Mouse (Mus musculus) kidney, adult 2 months (tissue): ENCODE measurements at regions not wholly inside any gene's neighbourhood (a gene's known extent, or its start where the extent isn't known, plus 50 kb on each side); places are given as distances from the start of the nearest gene placed in this dataset.

Source experiments
- DNase-seq: peaks from one replicate; pipeline ENCODE4 v3.0.0; 2021
- H3K27ac ChIP-seq: fragments of 200-500 bp; 2 replicates; pipeline ENCODE4 v1.5.1; 2012; ENCODE audit warnings: low read depth, low read length, control low read depth, inconsistent platforms; ENCODE audit not compliant: insufficient read depth
- H3K27me3 ChIP-seq: fragments of 200-500 bp; replicated peaks from 2 replicates; pipeline ENCODE4 v1.6.1; 2012; ENCODE audit warnings: mild to moderate bottlenecking, moderate library complexity, low read length, inconsistent platforms; ENCODE audit not compliant: control insufficient read depth, insufficient read depth
- H3K36me3 ChIP-seq: fragments of 200-500 bp; 2 replicates; pipeline ENCODE4 v1.6.1; 2012; ENCODE audit warnings: mild to moderate bottlenecking, moderate library complexity, low read length, inconsistent platforms; ENCODE audit not compliant: control insufficient read depth, insufficient read depth
- H3K4me1 ChIP-seq: fragments of 200-500 bp; 2 replicates; pipeline ENCODE4 v1.6.1; 2011; ENCODE audit warnings: low read length; ENCODE audit not compliant: control insufficient read depth, insufficient read depth
- H3K4me3 ChIP-seq: fragments of 200-500 bp; 2 replicates; pipeline ENCODE4 v1.5.1; 2011; ENCODE audit warnings: mild to moderate bottlenecking, low read depth, low read length, control low read depth; ENCODE audit not compliant: insufficient read depth
- CTCF ChIP-seq: fragments of 200-500 bp; conservative IDR thresholded peaks from 2 replicates; pipeline ENCODE4 v1.5.1; 2011; ENCODE audit warnings: low read depth, mild to moderate bottlenecking, control low read depth, low read length, moderate library complexity, mixed read lengths; ENCODE audit not compliant: insufficient read depth, insufficient read length
- POLR2A ChIP-seq: fragments of 200-500 bp; IDR thresholded peaks from one replicate; pipeline ENCODE4 v1.6.1; 2011; ENCODE audit warnings: low read depth, low read length, control low read depth
- WGBS: fragments of 180-500 bp; shearing (Covaris S2); methylation state at CpG from one replicate; pipeline ENCODE4 v1.1.7; 2018; 5-methylcytosine and 5-hydroxymethylcytosine counted together

DNA sequence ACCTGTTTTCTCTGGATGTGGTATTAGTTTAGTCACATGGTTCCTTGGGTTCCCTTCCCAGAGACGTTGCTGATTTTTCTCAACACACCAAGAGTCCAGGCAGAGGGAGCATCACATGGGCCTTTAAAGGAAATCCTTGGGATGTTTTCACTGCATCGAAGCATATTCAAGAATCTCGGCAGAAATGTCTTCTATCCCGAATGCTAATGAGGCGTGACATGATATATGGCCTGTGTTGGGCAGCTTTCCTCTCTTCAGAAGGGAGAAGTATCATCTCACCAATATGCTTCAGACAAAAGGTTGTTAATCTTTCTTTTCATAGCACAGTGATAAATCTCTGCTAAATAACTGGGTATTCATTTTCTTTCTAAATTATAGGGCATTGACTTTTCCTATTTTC, 122.4 kb downstream of the Slc35b3 start:
- Histone ChIP-seq H3K36me3 (no peaks in the 10 kb centered on the region), H3K4me3 (no peak overlapping the region), H3K27ac (no peak overlapping the region), H3K27me3 (no peaks in the 10 kb centered on the region), H3K4me1 (no peaks in the 10 kb centered on the region)
- no peak for DNase-seq
- 26% methylated on average over 5 of the region's 5 CpGs for WGBS
- TF ChIP-seq POLR2A, result no peak
- TF ChIP-seq CTCF, result no peak

DNA sequence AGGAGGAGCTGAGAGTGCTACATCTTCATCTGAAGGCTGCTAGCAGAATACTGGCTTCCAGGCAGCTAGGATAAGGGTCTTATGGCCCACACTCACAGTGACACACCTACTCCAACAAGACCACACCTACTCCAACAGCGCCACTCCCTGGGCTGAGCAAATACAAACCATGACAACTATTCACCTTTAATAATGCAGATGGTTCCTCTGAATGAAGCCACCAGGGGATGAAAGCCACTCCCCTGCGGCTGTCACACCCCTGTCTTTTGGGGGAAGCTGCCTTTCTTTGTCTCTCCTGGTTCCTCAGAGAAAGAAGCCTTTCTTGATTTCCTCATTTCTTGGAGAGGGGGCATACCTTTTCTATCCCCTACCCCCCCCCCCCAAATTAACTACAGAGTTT, 135.0 kb downstream of the Slc35b3 start:
- DNase-seq, result no peak
- WGBS, result 31% methylated on average over 2 of the region's 2 CpGs
- Histone ChIP-seq H3K4me1 (no peaks in the 10 kb centered on the region), H3K27ac (no peak overlapping the region), H3K36me3 (no peaks in the 10 kb centered on the region), H3K4me3 (no peak overlapping the region), H3K27me3 (no peaks in the 10 kb centered on the region)
- no peak for TF ChIP-seq CTCF
- TF ChIP-seq POLR2A, result no peak

DNA sequence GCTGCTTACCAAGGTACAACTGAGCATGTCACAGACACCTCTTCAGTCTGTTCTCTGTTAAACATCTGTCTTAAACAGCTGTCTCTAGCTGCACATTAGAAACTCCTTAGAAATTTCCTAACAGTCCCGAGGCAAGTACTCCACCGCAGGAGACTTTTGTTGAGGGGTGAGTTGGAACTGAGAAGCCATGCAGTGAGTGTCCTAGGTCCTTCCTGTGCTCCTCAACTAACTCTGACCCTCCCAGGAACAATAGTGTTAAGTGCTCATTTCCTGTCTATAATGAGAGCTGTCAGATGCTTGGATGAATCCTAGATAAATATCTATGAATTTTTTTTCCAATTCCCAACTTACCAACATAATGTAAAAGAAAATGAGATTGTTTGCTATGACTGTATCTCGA, 141.1 kb downstream of the Slc35b3 start:
- Histone ChIP-seq H3K27ac (no peak overlapping the region), H3K36me3 (no peaks in the 10 kb centered on the region), H3K27me3 (no peaks in the 10 kb centered on the region), H3K4me1 (no peaks in the 10 kb centered on the region), H3K4me3 (no peak overlapping the region)
- DNase-seq, result no peak
- 62% methylated on average over 3 of the region's 3 CpGs for WGBS
- TF ChIP-seq CTCF (no peak), POLR2A (no peak)

DNA sequence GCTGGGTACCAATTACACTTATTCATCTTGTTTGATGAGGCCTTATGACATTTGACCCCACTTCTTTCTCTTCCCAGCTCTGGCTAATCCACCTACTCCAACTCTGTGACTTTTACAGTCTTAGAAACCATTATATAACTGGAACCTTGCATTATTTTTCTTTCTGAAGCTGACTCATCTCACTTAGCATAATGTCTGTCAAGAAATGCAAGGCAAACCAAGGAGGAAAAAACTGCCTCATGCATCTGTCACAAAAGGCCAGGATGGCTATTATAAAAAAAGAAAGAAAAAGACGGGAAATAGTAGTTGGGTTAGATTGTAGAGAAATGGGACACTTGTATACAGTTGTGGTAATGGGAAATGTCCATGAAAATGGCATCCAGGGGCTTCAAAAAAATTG, 141.9 kb downstream of the Slc35b3 start:
- Histone ChIP-seq H3K27me3 (no peaks in the 10 kb centered on the region), H3K4me3 (no peak overlapping the region), H3K36me3 (no peaks in the 10 kb centered on the region), H3K4me1 (no peaks in the 10 kb centered on the region), H3K27ac (no peak overlapping the region)
- no peak for DNase-seq
- TF ChIP-seq CTCF, result no peak
- no peak for TF ChIP-seq POLR2A
- 94% methylated on average over 1 of the region's 1 CpGs for WGBS

- Histone ChIP-seq H3K27ac (no peak overlapping the region), H3K4me3 (no peak overlapping the region), H3K27me3 (no peaks in the 10 kb centered on the region), H3K4me1 (no peaks in the 10 kb centered on the region), H3K36me3 (no peaks in the 10 kb centered on the region)
- no peak for TF ChIP-seq POLR2A
- TF ChIP-seq CTCF, result no peak
- no peak for DNase-seq
- 84% methylated on average over 9 of the region's 9 CpGs for WGBS
Observed at GRCm38 (mm10) chr13:38816296-38816695, 144.4 kb downstream of the Slc35b3 start.

DNA sequence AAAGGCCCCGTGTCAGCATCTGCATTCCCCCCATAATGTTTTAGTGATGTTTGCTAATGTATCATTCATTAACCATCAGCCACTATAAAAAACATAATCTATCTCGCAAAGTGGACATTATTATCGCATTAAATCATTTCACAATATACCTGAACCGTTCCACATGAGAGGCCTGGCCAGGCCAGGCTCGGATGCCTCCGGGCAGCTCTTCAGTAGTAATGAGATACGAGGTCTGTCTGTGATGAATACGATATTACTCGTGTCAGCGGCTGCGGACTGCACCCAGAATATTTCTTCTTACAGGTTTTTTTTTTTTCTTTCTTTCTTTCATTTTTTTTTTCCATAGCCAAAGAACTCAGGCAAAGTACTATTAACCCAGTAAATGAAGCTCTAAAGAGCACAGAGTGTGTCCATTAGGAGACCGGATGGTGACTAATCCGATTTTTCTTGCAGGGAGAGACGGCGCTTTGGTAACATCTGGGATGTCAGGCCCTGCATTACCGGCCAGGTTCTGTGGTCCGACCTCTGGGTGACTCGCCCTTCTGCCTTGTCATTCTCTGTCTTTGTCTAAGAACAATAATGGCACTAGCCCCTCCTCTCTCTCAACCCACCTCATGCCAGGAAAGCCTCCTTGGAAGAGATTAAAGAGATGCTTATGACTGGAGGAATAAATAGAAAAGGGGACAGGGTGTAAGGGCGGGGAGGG, 145.5 kb downstream of the Slc35b3 start:
- H3K27me3 ChIP-seq, result no peaks in the 10 kb centered on the region
- no peak overlapping the region for H3K4me3 ChIP-seq
- H3K27ac ChIP-seq, result no peak overlapping the region
- DNase-seq, result no peak
- H3K36me3 ChIP-seq, result no peaks in the 10 kb centered on the region
- 76% methylated on average over 19 of the region's 19 CpGs for WGBS
- no peaks in the 10 kb centered on the region for H3K4me1 ChIP-seq
- TF ChIP-seq CTCF (no peak), POLR2A (no peak)

DNA sequence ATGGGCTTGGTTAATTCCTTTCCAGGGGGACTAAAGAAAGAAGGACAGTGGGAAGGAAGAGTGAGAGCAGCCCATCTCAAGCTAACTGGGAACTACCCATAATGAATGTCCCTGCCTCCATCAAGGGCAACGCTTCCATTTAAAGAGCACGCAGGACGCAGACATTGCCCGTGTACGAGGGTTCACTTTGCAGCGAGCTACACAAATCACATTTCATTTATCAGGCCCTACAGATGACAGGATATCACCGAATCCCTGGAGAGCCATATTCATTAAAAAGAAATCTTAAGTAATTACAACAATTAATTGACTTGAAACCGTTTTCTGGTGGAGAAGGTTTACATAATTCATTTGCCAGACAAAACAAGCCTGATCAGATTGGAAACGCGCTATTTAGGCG, 139.7 kb upstream of the Eef1e1 start:
- Histone ChIP-seq H3K36me3 (no peaks in the 10 kb centered on the region), H3K27ac (no peak overlapping the region), H3K4me3 (no peak overlapping the region), H3K27me3 (no peaks in the 10 kb centered on the region), H3K4me1 (no peaks in the 10 kb centered on the region)
- 85% methylated on average over 11 of the region's 11 CpGs for WGBS
- no peak for TF ChIP-seq POLR2A
- TF ChIP-seq CTCF, result no peak
- DNase-seq, result no peak
